Comparison of ENCODE assay signal across 8 mouse cellular contexts in genomic region chr11:117076576-117077196, GRCm38 (mm10). TPM values are rescaled to one million over a fixed set of nuclear protein-coding genes. Genes with fewer than 3 reads are reported as not detected.
DNase-seq lines count a peak whose midpoint lies in the region; ATAC-seq and TF ChIP-seq lines count a peak whose summit lies in the region.

No protein-coding gene starts in this region.

- no peak for TF ChIP-seq CTCF in E14TG2a.4 (conservative IDR thresholded peaks at IDR 0.05; ENCODE audit: low read length)
- TF ChIP-seq CTCF in testis, adult 2 months (IDR thresholded peaks at IDR 0.05; ENCODE audit: control insufficient read depth, insufficient read depth, insufficient replicate concordance, low read depth, low read length): no peak

- peak overlapping the region; percentile 93 for H3K4me3 ChIP-seq in E14TG2a.4 (replicated peaks; ENCODE audit: low read length)
- peak overlapping the region; percentile 96 for H3K4me3 ChIP-seq in forebrain, embryonic 10.5 days
- H3K4me3 ChIP-seq in heart, embryonic 15.5 days: peak overlapping the region; percentile 89
- peak overlapping the region; percentile 50 for H3K4me3 ChIP-seq in neural tube, embryonic 14.5 days (ENCODE audit: low read depth, low read length)
- H3K4me3 ChIP-seq in testis, adult 2 months (ENCODE audit: control insufficient read depth, low read depth, low read length): peak overlapping the region; percentile 94

- peak; percentile 82 for DNase-seq in c-Kit-positive CD71-negative TER-119-negative erythroid progenitor cells, embryonic 14.5 days (ENCODE audit: low read depth)
- peak; percentile 90 for DNase-seq in forebrain, embryonic 10.5 days (ENCODE audit: extremely low spot score, low spot score)
- DNase-seq in kidney, postnatal 25 days: peak; percentile 91 to 95
- DNase-seq in lung, adult 18-20 months: peak; percentile 84 to 91

- H3K9ac ChIP-seq in heart, embryonic 15.5 days: peak overlapping the region; percentile 96
- peak overlapping the region; percentile 56 for H3K9ac ChIP-seq in neural tube, embryonic 14.5 days (replicated peaks; ENCODE audit: low read depth, low read length)

- TF ChIP-seq POLR2A in testis, adult 2 months (IDR thresholded peaks at IDR 0.05; ENCODE audit: control insufficient read depth, low read depth, low read length): peak; percentile 80

- peak; percentile 73 for ATAC-seq in heart, embryonic 15.5 days (replicated peaks; ENCODE audit: insufficient number of reproducible peaks, insufficient read depth, low FRiP score, low read depth)
- peak; percentile 78; the same call in 1 of the 2 replicates for ATAC-seq in neural tube, embryonic 14.5 days (ENCODE audit: low read depth)

- H3K27ac ChIP-seq in forebrain, embryonic 10.5 days: peak overlapping the region; percentile 95
- H3K27ac ChIP-seq in heart, embryonic 15.5 days: peak overlapping the region; percentile 48
- peak overlapping the region; percentile 62 for H3K27ac ChIP-seq in neural tube, embryonic 14.5 days (ENCODE audit: low read depth, low read length)
- peak overlapping the region; percentile 49 for H3K27ac ChIP-seq in testis, adult 2 months (ENCODE audit: control insufficient read depth, insufficient read depth, low read depth, low read length)

- peaks cover 12% of the 10 kb centered on the region for H3K9me3 ChIP-seq in E14TG2a.4 (ENCODE audit: low read length)
- no peaks in the 10 kb centered on the region for H3K9me3 ChIP-seq in forebrain, embryonic 10.5 days
- H3K9me3 ChIP-seq in heart, embryonic 15.5 days (replicated peaks): no peaks in the 10 kb centered on the region
- no peaks in the 10 kb centered on the region for H3K9me3 ChIP-seq in neural tube, embryonic 14.5 days (ENCODE audit: control insufficient read depth, low read length)

- peaks cover 45% of the 10 kb centered on the region for H3K36me3 ChIP-seq in E14TG2a.4 (ENCODE audit: insufficient read depth, low read length)
- peaks cover 42% of the 10 kb centered on the region for H3K36me3 ChIP-seq in forebrain, embryonic 10.5 days (replicated peaks)
- H3K36me3 ChIP-seq in heart, embryonic 15.5 days: peaks cover 28% of the 10 kb centered on the region
- H3K36me3 ChIP-seq in neural tube, embryonic 14.5 days (ENCODE audit: control insufficient read depth, insufficient read depth, low read length): peaks cover 23% of the 10 kb centered on the region
- H3K36me3 ChIP-seq in testis, adult 2 months (ENCODE audit: control insufficient read depth, insufficient read depth, low read length): no peaks in the 10 kb centered on the region

- whole genome bisulfite sequencing in forebrain, embryonic 10.5 days: under 1% methylated on average over 54 of the region's 54 CpGs
- WGBS in heart, embryonic 15.5 days: under 1% methylated on average over 54 of the region's 54 CpGs
- WGBS in neural tube, embryonic 14.5 days: under 1% methylated on average over 54 of the region's 54 CpGs

- no peaks in the 10 kb centered on the region for H3K27me3 ChIP-seq in E14TG2a.4 (ENCODE audit: insufficient read depth, low read length)
- H3K27me3 ChIP-seq in forebrain, embryonic 10.5 days (ENCODE audit: poor library complexity, severe bottlenecking): peaks cover 4% of the 10 kb centered on the region
- H3K27me3 ChIP-seq in heart, embryonic 15.5 days: peaks cover under 1% of the 10 kb centered on the region; the same call in 1 of the 2 replicates
- no peaks in the 10 kb centered on the region for H3K27me3 ChIP-seq in neural tube, embryonic 14.5 days (ENCODE audit: control insufficient read depth, insufficient read depth, low read length)
- H3K27me3 ChIP-seq in testis, adult 2 months (ENCODE audit: control insufficient read depth, insufficient read depth, low read length): no peaks in the 10 kb centered on the region

- peak overlapping the region; percentile 89 for H3K4me2 ChIP-seq in heart, embryonic 15.5 days
- H3K4me2 ChIP-seq in neural tube, embryonic 14.5 days (ENCODE audit: low read depth, low read length): peak overlapping the region; percentile 95

- H3K4me1 ChIP-seq in E14TG2a.4 (replicated peaks; ENCODE audit: low read depth, low read length): peaks cover 60% of the 10 kb centered on the region
- peaks cover 41% of the 10 kb centered on the region for H3K4me1 ChIP-seq in forebrain, embryonic 10.5 days
- H3K4me1 ChIP-seq in heart, embryonic 15.5 days (replicated peaks): peaks cover 35% of the 10 kb centered on the region
- peaks cover 18% of the 10 kb centered on the region for H3K4me1 ChIP-seq in neural tube, embryonic 14.5 days (ENCODE audit: control insufficient read depth, insufficient read depth, low read length)
- H3K4me1 ChIP-seq in testis, adult 2 months (ENCODE audit: control insufficient read depth, insufficient read depth, low read length): peaks cover 17% of the 10 kb centered on the region

RNA-seq across cellular contexts. Expression of gene Sec14l1, which starts 38.3 kb away (rescaled TPM):
- polyA plus RNA-seq in forebrain, embryonic 10.5 days (2016; fragmentation: Nextera tagmentation; extraction: Ambion mirVana): 44.3 and 46.7 TPM in 2 replicates
- polyA plus RNA-seq in heart, embryonic 15.5 days (2015; fragmentation: Nextera tagmentation; extraction: Ambion mirVana): 42.1 and 48.8 TPM in 2 replicates
- polyA plus RNA-seq in neural tube, embryonic 14.5 days (2014; fragmentation: Nextera tagmentation; extraction: Ambion mirVana): 41.6 and 44.2 TPM in 2 replicates
- polyA plus RNA-seq in testis, adult 2 months (2012; rRNA removed): 133 and 153 TPM in 2 replicates

Comparison
In these comparisons a context has a peak if more than half of its experiments do, and no peak if none do; other contexts are left out.
1. Peak in every context shown above with its lines: DNase-seq, ATAC-seq, H3K4me3 ChIP-seq and H3K27ac ChIP-seq.